Mouse (Mus musculus): Measurements from ENCODE around the gene Tgm4. TPM values are rescaled to one million over a fixed set of nuclear protein-coding genes. Genes with fewer than 3 reads are reported as not detected.

The Tgm4 gene
- polyA plus RNA-seq (2015; fragmentation: Nextera tagmentation; extraction: Ambion mirVana), result 0.36 and 0.46 TPM in 2 replicates

GRCm38 (mm10) chr9:123034426-123034825 is at the start of gene Tgm4:
Gene Tgm4 (plus strand): TSS chr9:123034726.
- Histone ChIP-seq H3K27ac (no peak within 1 kb of the TSS), H3K36me3 (no peaks in the 10 kb centered on the region), H3K4me2 (no peak within 1 kb of the TSS), H3K27me3 (no peaks in the 10 kb centered on the region), H3K9me3 (no peaks in the 10 kb centered on the region), H3K9ac (no peak within 1 kb of the TSS), H3K4me3 (no peak within 1 kb of the TSS), H3K4me1 (no peaks in the 10 kb centered on the region)
- ATAC-seq (ENCODE audit: insufficient number of reproducible peaks, low FRiP score, low TSS enrichment, low read depth), result no peak
- 80% methylated on average over 4 of the region's 4 CpGs for WGBS

DNA sequence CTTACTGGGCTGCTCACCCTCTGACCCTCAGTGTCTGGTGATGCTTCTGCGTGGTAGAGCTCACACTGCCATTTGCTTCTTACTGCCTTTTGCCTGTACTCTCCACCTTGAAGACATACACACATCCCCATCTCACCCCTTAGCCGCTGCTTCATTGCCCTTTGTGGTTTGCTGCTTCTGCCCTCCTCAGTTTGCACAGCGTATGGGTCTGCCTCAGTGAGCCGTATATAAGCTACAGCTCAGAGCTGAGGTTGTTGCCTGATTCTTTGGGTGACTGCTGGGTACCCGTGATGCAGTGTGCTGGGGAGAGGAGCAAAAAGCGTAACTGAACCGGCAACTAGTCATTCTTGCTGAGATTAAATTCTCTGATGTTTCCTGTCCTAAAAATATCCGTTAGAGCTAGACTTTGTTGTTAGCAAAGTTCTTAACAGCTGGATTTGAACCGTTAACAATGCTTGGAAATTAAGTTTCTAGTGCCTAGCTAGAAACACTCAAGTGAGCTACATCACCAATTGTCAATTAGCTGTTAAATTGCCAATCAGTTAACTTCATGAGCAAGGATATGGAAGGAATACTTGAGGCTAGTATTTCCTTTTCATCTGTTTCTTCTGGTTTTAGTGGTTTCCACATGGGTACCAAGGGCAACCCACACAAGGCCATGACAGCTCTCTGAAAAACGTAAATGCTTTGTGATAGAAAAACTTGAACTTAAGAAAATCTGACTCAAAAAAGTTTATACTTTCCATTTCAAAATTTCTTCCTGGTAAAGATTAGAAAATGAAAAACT is 35.9 kb upstream of the Tgm4 start:
- Histone ChIP-seq H3K9me3 (no peaks in the 10 kb centered on the region), H3K4me2 (no peak overlapping the region), H3K36me3 (peaks cover 54% of the 10 kb centered on the region), H3K27ac (no peak overlapping the region), H3K9ac (no peak overlapping the region), H3K4me3 (no peak overlapping the region), H3K27me3 (no peaks in the 10 kb centered on the region), H3K4me1 (no peaks in the 10 kb centered on the region)
- ATAC-seq (ENCODE audit: insufficient number of reproducible peaks, low FRiP score, low TSS enrichment, low read depth), result no peak
- WGBS, result 92% methylated on average over 10 of the region's 10 CpGs

GRCm38 (mm10) chr9:122999193-122999586 is 35.3 kb upstream of the Tgm4 start:
- WGBS, result 93% methylated on average over 4 of the region's 4 CpGs
- Histone ChIP-seq H3K27ac (no peak overlapping the region), H3K9me3 (no peaks in the 10 kb centered on the region), H3K36me3 (peaks cover 59% of the 10 kb centered on the region), H3K27me3 (no peaks in the 10 kb centered on the region), H3K4me3 (no peak overlapping the region), H3K4me2 (no peak overlapping the region), H3K9ac (no peak overlapping the region), H3K4me1 (no peaks in the 10 kb centered on the region)
- no peak for ATAC-seq (ENCODE audit: insufficient number of reproducible peaks, low FRiP score, low TSS enrichment, low read depth)

DNA sequence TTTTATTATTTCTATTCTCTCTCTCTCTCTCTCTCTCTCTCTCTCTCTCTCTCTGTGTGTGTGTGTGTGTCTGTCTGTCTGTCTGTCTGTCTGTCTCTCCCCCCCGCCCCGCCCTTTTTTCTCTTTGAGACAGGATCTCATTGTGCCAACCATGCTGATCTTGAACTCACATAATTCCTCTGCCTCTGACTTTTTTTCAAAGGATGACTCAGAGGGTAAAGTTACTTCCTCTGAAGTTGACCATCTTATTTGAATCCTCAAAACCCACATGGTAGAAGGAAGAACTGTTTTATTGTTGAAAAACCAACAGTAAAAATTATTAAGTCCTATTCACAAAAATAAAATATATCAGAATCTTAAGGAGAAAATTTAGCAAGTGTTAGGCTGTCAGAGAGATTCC is 29.8 kb upstream of the Tgm4 start:
- WGBS, result 100% methylated on average over 2 of the region's 2 CpGs
- H3K27ac ChIP-seq, result no peak overlapping the region
- ATAC-seq (ENCODE audit: insufficient number of reproducible peaks, low FRiP score, low TSS enrichment, low read depth), result no peak
- no peaks in the 10 kb centered on the region for H3K27me3 ChIP-seq
- no peaks in the 10 kb centered on the region for H3K4me1 ChIP-seq
- H3K9me3 ChIP-seq, result no peaks in the 10 kb centered on the region
- no peak overlapping the region for H3K4me3 ChIP-seq
- no peak overlapping the region for H3K4me2 ChIP-seq
- H3K36me3 ChIP-seq, result peaks cover 68% of the 10 kb centered on the region
- no peak overlapping the region for H3K9ac ChIP-seq

GRCm38 (mm10) chr9:123006071-123006470 is 28.5 kb upstream of the Tgm4 start:
- ATAC-seq (ENCODE audit: insufficient number of reproducible peaks, low FRiP score, low TSS enrichment, low read depth), result no peak
- H3K4me3 ChIP-seq, result no peak overlapping the region
- H3K4me2 ChIP-seq, result no peak overlapping the region
- H3K27me3 ChIP-seq, result no peaks in the 10 kb centered on the region
- WGBS, result 70% methylated on average over 6 of the region's 6 CpGs
- H3K9ac ChIP-seq, result no peak overlapping the region
- no peak overlapping the region for H3K27ac ChIP-seq
- no peaks in the 10 kb centered on the region for H3K9me3 ChIP-seq
- H3K4me1 ChIP-seq, result no peaks in the 10 kb centered on the region
- peaks cover 68% of the 10 kb centered on the region for H3K36me3 ChIP-seq

GRCm38 (mm10) chr9:123020995-123021631 is 13.4 kb upstream of the Tgm4 start, which contains the start of gene Tmem42:
Gene Tmem42 (plus strand): TSS chr9:123021326.
- Histone ChIP-seq H3K36me3 (peaks cover 12% of the 10 kb centered on the region), H3K27ac (peak within 1 kb of the TSS; percentile 95), H3K9ac (peak within 1 kb of the TSS; percentile 80), H3K27me3 (no peaks in the 10 kb centered on the region), H3K4me3 (peak within 1 kb of the TSS; percentile 74), H3K4me1 (peaks cover 6% of the 10 kb centered on the region; the same call in 1 of the 2 replicates), H3K9me3 (no peaks in the 10 kb centered on the region), H3K4me2 (peak within 1 kb of the TSS; percentile 58)
- peak; percentile 97 for ATAC-seq (ENCODE audit: insufficient number of reproducible peaks, low FRiP score, low TSS enrichment, low read depth)
- WGBS, result under 1% methylated on average over 49 of the region's 69 CpGs

DNA sequence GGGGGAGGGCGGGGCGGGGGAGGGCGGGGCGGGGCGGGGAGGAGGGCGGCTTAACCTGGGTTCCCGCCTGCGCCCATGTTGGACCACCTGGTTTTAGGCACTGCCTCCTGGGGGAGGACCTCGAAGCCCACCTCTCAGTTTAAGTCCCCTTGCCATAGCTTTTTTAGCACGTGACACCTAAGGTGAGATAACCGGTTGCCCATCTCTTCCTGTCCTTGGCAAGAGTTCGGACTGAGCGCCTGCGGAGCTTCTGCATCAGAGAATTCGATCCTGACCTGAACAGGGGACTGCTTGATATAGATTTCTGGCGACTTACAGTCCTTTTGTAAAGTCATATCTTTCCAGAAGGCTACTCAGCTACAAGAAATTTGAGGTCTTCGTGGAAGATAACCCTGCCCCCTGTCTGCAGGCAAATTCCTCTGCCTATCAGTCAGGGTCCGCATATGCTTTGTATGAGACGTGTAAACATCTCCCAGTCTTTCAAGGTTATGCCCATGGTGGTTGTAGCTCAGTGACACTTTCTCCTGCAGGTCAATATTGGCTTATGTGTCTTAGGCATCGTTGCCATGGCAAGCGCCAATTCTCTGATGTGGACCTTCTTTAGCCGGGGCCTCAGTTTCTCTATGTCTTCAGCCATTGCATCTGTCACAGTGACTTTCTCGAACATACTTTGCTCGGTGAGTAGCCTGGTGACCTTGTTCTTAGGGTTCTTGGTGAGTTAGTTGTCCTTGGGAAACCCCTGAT is 12.7 kb upstream of the Tgm4 start:
- Histone ChIP-seq H3K4me2 (peak overlapping the region; percentile 58), H3K9me3 (no peaks in the 10 kb centered on the region), H3K4me3 (peak overlapping the region; percentile 74), H3K27me3 (no peaks in the 10 kb centered on the region), H3K36me3 (peaks cover 7% of the 10 kb centered on the region), H3K9ac (no peak overlapping the region), H3K4me1 (peaks cover 6% of the 10 kb centered on the region; the same call in 1 of the 2 replicates), H3K27ac (0 out of 2 replicates have a peak overlapping the region, but pooled peaks have one; percentile 24)
- ATAC-seq (ENCODE audit: insufficient number of reproducible peaks, low FRiP score, low TSS enrichment, low read depth), result no peak
- 42% methylated on average over 18 of the region's 24 CpGs for WGBS

GRCm38 (mm10) chr9:123024201-123024600 is 10.3 kb upstream of the Tgm4 start:
- ATAC-seq (ENCODE audit: insufficient number of reproducible peaks, low FRiP score, low TSS enrichment, low read depth), result no peak
- Histone ChIP-seq H3K27ac (no peak overlapping the region), H3K4me2 (no peak overlapping the region), H3K9ac (no peak overlapping the region), H3K4me1 (peaks cover 6% of the 10 kb centered on the region; the same call in 1 of the 2 replicates), H3K27me3 (no peaks in the 10 kb centered on the region), H3K4me3 (no peak overlapping the region), H3K36me3 (no peaks in the 10 kb centered on the region), H3K9me3 (no peaks in the 10 kb centered on the region)
- 73% methylated on average over 2 of the region's 2 CpGs for WGBS

GRCm38 (mm10) chr9:123031496-123032246 is 2.9 kb upstream of the Tgm4 start:
- H3K27me3 ChIP-seq, result no peaks in the 10 kb centered on the region
- H3K9ac ChIP-seq, result no peak overlapping the region
- no peaks in the 10 kb centered on the region for H3K9me3 ChIP-seq
- no peak overlapping the region for H3K4me3 ChIP-seq
- 75% methylated on average over 13 of the region's 13 CpGs for WGBS
- no peak for ATAC-seq (ENCODE audit: insufficient number of reproducible peaks, low FRiP score, low TSS enrichment, low read depth)
- no peak overlapping the region for H3K4me2 ChIP-seq
- no peaks in the 10 kb centered on the region for H3K36me3 ChIP-seq
- no peaks in the 10 kb centered on the region for H3K4me1 ChIP-seq
- H3K27ac ChIP-seq, result no peak overlapping the region

DNA sequence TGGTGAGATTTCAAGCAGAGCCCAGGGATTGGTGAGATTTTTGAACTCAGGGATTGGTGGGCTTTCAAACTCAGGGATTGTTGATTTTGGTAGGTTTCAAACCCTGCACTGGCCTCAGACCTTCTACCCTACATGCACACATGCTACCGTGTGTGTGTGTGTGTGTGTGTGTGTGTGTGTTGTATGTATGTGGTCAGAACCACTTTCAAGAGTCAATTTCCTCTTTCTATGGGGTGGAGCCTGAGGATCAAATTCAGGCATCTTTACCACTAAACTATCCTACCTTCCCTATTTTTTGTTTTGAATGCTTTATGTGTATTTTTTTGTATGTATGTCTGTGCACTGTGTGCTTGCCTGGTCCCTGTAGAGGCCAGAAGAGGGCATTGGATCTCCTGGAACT is 13.1 kb downstream of the Tgm4 start:
- Histone ChIP-seq H3K4me2 (no peak overlapping the region), H3K4me1 (no peaks in the 10 kb centered on the region), H3K9me3 (no peaks in the 10 kb centered on the region), H3K9ac (no peak overlapping the region), H3K27me3 (no peaks in the 10 kb centered on the region), H3K4me3 (no peak overlapping the region), H3K36me3 (no peaks in the 10 kb centered on the region), H3K27ac (no peak overlapping the region)
- WGBS, result 83% methylated on average over 1 of the region's 1 CpGs
- ATAC-seq (ENCODE audit: insufficient number of reproducible peaks, low FRiP score, low TSS enrichment, low read depth), result no peak

GRCm38 (mm10) chr9:123058724-123059292 is 24.3 kb downstream of the Tgm4 start:
- ATAC-seq (ENCODE audit: insufficient number of reproducible peaks, low FRiP score, low TSS enrichment, low read depth), result no peak
- no peak overlapping the region for H3K9ac ChIP-seq

More at GRCm38 (mm10) chr9:123058724-123059292, 24.3 kb downstream of the Tgm4 start:
- Histone ChIP-seq H3K4me2 (no peak overlapping the region), H3K27me3 (no peaks in the 10 kb centered on the region), H3K4me1 (no peaks in the 10 kb centered on the region), H3K9me3 (no peaks in the 10 kb centered on the region), H3K4me3 (no peak overlapping the region), H3K36me3 (no peaks in the 10 kb centered on the region), H3K27ac (no peak overlapping the region)

Measured in limb, embryonic 15.5 days (tissue).